Mouse (Mus musculus) ES-E14 (cell line): ENCODE measurements at regions not wholly inside any gene's neighbourhood (a gene's known extent, or its start where the extent isn't known, plus 50 kb on each side); places are given as distances from the start of the nearest gene placed in this dataset.

Experiments used
- DNase-seq: peaks from one replicate; pipeline ENCODE4 v3.0.0-alpha.2; 2013; ENCODE audit warnings: low read depth, low spot score
- H3K27ac ChIP-seq: 2 replicates; pipeline ENCODE4 v1.5.1; 2012; ENCODE audit warnings: low read depth, mild to moderate bottlenecking, low read length, moderate library complexity, mixed read lengths; ENCODE audit not compliant: poor library complexity, insufficient read depth, severe bottlenecking
- H3K36me3 ChIP-seq: 2 replicates; pipeline ENCODE4 v1.6.1; 2012; ENCODE audit warnings: mild to moderate bottlenecking, low read length, moderate library complexity, mixed read lengths; ENCODE audit not compliant: control insufficient read depth, poor library complexity, insufficient read depth, severe bottlenecking
- H3K4me1 ChIP-seq, 2 experiments: fragments of 150-350 bp in 1 of 2; sonication (generic) in 1 of 2; 2 replicates each; pipeline ENCODE4 v1.6.1; 2012; ENCODE audit warnings: low read length in 2 of 2, mild to moderate bottlenecking in 1 of 2, mixed read lengths in 1 of 2; ENCODE audit not compliant: control insufficient read depth in 2 of 2, insufficient read depth in 2 of 2, poor library complexity in 1 of 2
- H3K4me3 ChIP-seq, 2 experiments: fragments of 150-350 bp in 1 of 2; sonication (generic) in 1 of 2; 2 replicates each; pipeline ENCODE4 v1.5.1; 2012; ENCODE audit warnings: low read length in 2 of 2, low read depth in 1 of 2, mild to moderate bottlenecking in 1 of 2, mixed read lengths in 1 of 2; ENCODE audit not compliant: insufficient read depth in 1 of 2, poor library complexity in 1 of 2, severe bottlenecking in 1 of 2
- H3K9ac ChIP-seq: 2 replicates; pipeline ENCODE4 v1.6.1; 2012; ENCODE audit warnings: low read depth, mild to moderate bottlenecking, low read length, mixed read lengths; ENCODE audit not compliant: poor library complexity, insufficient read depth, severe bottlenecking
- H3K9me3 ChIP-seq: fragments of 150-350 bp; sonication (generic); 2 replicates; pipeline ENCODE4 v1.6.1; 2012; ENCODE audit warnings: low read depth, mild to moderate bottlenecking, low read length; ENCODE audit not compliant: control insufficient read depth, insufficient read depth
- CHD2 ChIP-seq: IDR thresholded peaks from 2 replicates; pipeline ENCODE4 v1.6.1; 2014; ENCODE audit warnings: mild to moderate bottlenecking, low read depth, low read length, inconsistent platforms
- HCFC1 ChIP-seq: IDR thresholded peaks from 2 replicates; pipeline ENCODE4 v1.6.1; 2012; ENCODE audit warnings: low read length, inconsistent platforms, borderline replicate concordance; ENCODE audit not compliant: insufficient read depth
- MAFK ChIP-seq: IDR thresholded peaks from 2 replicates; pipeline ENCODE4 v1.6.1; 2014; ENCODE audit warnings: mild to moderate bottlenecking, low read depth, low read length, inconsistent platforms; ENCODE audit not compliant: insufficient read depth
- ZC3H11A ChIP-seq: IDR thresholded peaks from 2 replicates; pipeline ENCODE4 v1.6.1; 2012; ENCODE audit warnings: low read depth, mild to moderate bottlenecking, inconsistent platforms, low read length, borderline replicate concordance
- ZNF384 ChIP-seq: IDR thresholded peaks from 2 replicates; pipeline ENCODE4 v1.6.1; 2012; ENCODE audit warnings: low read depth, low read length, inconsistent platforms
- in situ Hi-C, 2 experiments: fragments of 600-800 bp; cut with MboI; formaldehyde crosslinking; loops; one replicate each; pipeline ENCODE4 v1.15.1; 2025; ENCODE audit warnings: low sequenced_read_pairs in 2 of 2, inconsistent platforms in 1 of 2; ENCODE audit not compliant: unreplicated experiment in 2 of 2

DNA sequence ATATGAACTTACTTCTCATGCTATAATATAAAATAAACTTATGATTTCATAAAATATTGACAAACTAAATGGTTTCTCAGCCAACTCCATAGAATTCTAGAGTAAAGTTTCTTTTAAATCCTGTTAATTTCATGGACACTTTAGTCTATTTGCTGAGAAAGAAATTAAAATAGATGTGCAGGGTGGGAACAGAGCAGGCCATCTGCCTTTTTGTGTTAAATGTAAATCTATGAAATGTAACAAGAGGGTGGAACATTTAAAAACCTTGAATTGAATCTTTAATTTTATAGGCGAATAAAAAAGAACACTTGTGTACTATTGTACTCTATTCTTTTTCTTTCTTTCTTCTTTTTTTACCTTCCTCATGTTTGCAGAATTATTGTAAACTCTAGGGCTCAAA, 1050.7 kb downstream of the Tbl1xr1 start:
- no peaks in the 10 kb centered on the region for H3K4me1 ChIP-seq
- H3K9me3 ChIP-seq = no peaks in the 10 kb centered on the region
- in situ Hi-C loops = no loop called here
- no peak for DNase-seq
- TF ChIP-seq HCFC1 = no peak
- no peak for TF ChIP-seq MAFK
- no peak for TF ChIP-seq ZC3H11A
- TF ChIP-seq CHD2 = no peak
- TF ChIP-seq ZNF384 = no peak
- no peak overlapping the region for H3K27ac ChIP-seq
- no peak overlapping the region for H3K9ac ChIP-seq
- no peak overlapping the region for H3K4me3 ChIP-seq
- no peaks in the 10 kb centered on the region for H3K36me3 ChIP-seq

- Histone ChIP-seq H3K27ac (no peak overlapping the region), H3K9me3 (no peaks in the 10 kb centered on the region), H3K4me3 (no peak overlapping the region), H3K36me3 (no peaks in the 10 kb centered on the region), H3K4me1 (no peaks in the 10 kb centered on the region), H3K9ac (no peak overlapping the region)
- in situ Hi-C loops = no loop called here
- DNase-seq = no peak
- TF ChIP-seq ZNF384 (no peak), CHD2 (no peak), HCFC1 (no peak), MAFK (no peak), ZC3H11A (no peak)
These were observed 1059.1 kb downstream of the Tbl1xr1 start for GRCm38 (mm10) chr3:23135551-23135950.

DNA sequence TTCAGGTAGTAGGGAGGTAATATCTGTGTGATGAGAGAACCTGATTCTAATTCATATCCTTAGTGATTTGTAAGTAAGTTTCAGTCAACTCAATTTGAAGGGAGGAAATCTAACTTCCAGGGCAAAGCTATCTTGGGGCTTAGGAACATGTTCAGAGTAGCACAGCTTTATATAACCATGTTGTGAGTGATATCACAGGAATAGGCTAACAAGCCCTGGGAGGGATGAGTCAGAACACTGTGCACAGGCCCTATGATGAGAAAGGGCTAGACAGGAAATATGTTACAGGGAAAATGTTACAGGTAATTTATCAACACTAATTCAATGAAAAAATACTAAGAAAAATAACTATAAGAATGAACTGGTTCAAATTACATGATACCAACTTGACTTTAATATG, 1062.5 kb downstream of the Tbl1xr1 start:
- Histone ChIP-seq H3K4me3 (no peak overlapping the region), H3K4me1 (no peaks in the 10 kb centered on the region), H3K27ac (no peak overlapping the region), H3K9ac (no peak overlapping the region), H3K9me3 (no peaks in the 10 kb centered on the region), H3K36me3 (no peaks in the 10 kb centered on the region)
- no peak for DNase-seq
- in situ Hi-C loops = no loop called here
- TF ChIP-seq HCFC1 (no peak), MAFK (no peak), CHD2 (no peak), ZNF384 (no peak), ZC3H11A (no peak)

DNA sequence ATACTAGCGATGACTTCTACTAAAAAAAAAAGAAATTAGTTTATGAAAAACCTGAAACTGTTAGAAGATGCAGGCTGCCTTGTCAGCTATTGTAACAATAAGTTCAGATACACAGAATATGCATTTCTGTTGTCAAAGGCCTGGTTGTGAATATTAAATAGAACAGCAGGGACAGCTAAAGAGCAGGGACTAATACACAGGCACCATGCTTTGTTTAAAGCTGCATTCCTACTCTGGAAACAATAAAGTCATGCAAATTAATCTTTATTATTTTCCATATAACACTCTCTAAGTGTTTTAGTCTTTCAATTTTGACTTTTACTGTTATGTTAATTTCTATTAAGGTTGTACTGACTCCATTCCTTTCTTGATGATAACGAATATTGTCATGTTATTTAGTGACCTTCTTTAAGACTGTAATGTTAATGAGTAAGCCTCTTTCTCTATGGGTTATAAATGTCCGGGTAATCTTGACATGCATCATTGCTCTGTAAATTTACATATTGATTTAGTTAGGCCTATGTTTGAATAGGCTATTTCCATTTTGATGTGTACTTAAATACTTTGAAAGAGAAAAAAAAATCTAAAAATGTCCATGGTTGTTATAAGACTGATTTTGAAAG, 1088.5 kb downstream of the Tbl1xr1 start:
- Histone ChIP-seq H3K27ac (no peak overlapping the region), H3K36me3 (no peaks in the 10 kb centered on the region), H3K4me1 (no peaks in the 10 kb centered on the region), H3K9me3 (no peaks in the 10 kb centered on the region), H3K4me3 (no peak overlapping the region), H3K9ac (no peak overlapping the region)
- in situ Hi-C loops = no loop called here
- no peak for DNase-seq
- TF ChIP-seq CHD2 (no peak), ZC3H11A (no peak), ZNF384 (no peak), HCFC1 (no peak), MAFK (no peak)

DNA sequence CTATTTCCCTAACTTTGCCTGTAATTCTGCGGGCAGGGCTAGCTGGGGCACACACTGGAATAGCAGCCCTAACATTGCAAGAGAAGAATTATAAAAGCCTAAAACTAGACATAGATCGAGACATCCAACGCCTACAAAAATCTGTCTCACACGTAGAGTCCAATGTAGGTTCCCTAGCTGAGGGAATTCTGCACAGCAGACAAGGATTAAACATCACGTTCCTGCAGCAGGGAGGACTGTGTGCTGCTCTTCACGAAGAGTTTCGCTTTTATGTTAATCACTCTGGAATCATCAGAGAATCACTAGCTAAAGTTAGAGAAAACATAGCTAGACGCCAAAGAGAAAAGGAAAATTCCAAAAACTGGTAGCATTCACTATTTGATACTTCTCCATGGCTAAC, 1106.9 kb downstream of the Tbl1xr1 start:
- no peaks in the 10 kb centered on the region for H3K9me3 ChIP-seq
- no peak overlapping the region for H3K27ac ChIP-seq
- DNase-seq = no peak
- H3K4me3 ChIP-seq = no peak overlapping the region
- TF ChIP-seq CHD2 = no peak
- TF ChIP-seq ZC3H11A = no peak
- no peak for TF ChIP-seq ZNF384
- TF ChIP-seq MAFK = no peak
- no peak for TF ChIP-seq HCFC1
- H3K4me1 ChIP-seq = no peaks in the 10 kb centered on the region
- in situ Hi-C loops = loop anchor here in 1 of 2 experiments (25.0 kb wide), 1 partner anchor 871 kb away; no protein-coding TSS in a partner anchor
- no peak overlapping the region for H3K9ac ChIP-seq
- no peaks in the 10 kb centered on the region for H3K36me3 ChIP-seq
